Mouse (Mus musculus): Measurements from ENCODE around the gene Cldn2. TPM values are rescaled to one million over a fixed set of nuclear protein-coding genes. Genes with fewer than 3 reads are reported as not detected.
A peak's percentile ranks its signal among the peaks of the same experiment; 100 is the strongest.
"Not testable (repeated sequence)": the region's sequence is repeated elsewhere in the genome, so short reads cannot be mapped to it uniquely, and the experiment has no call there.

Cldn2 gene
- under 1 TPM in 1 of 4 experiments, not detected in 3; 0.08 TPM for total RNA-seq (2022)

DNA sequence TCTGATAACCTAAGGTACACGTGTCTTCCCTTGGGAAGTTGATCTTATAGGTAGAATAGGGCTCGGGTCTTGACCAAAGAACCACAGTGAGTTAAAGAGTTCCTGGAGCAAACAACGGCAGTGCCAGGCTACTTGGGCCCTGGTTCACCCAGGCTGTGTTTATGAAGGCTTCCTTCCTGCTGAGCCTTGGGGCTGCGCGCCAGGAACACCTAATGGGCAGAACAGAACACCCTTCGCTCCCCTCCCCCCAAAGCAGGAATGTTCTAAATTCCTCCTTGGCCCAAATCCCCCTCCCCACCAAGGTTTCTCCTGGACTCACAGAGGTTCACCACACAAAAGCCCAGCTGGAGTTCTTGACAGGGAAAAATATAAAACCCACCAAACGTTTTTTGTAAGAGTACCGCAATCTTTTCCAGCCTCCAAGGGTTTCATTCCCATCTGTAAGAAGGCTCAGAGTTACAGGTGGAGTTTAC, at the start of gene Cldn2:
TSS of gene Cldn2 (plus strand) at position 423 of the 473 bp plus-strand sequence.
- no peak for DNase-seq (ENCODE audit: low spot score in 2 of 2)

DNA sequence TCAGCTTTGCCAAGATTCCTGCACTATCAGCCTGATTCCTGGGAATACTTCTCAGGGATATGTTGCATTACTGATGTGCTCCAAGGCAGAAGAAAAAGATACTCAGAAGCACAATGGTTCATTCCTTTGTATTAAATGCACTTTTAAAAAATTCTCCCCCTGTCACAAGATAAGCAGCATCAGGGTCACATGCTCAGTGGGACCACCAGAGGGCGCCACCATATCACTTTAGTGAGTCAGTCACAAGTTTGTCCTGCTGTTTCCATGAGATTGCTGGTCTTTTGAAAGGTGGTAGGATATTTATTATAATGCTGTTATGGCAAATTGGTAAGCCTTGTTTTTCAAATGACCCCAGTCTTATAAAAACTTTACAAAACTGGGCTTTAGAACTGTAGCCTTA, 48.8 kb upstream of the Cldn2 start:
- DNase-seq (ENCODE audit: low spot score in 2 of 2): no peak

DNA sequence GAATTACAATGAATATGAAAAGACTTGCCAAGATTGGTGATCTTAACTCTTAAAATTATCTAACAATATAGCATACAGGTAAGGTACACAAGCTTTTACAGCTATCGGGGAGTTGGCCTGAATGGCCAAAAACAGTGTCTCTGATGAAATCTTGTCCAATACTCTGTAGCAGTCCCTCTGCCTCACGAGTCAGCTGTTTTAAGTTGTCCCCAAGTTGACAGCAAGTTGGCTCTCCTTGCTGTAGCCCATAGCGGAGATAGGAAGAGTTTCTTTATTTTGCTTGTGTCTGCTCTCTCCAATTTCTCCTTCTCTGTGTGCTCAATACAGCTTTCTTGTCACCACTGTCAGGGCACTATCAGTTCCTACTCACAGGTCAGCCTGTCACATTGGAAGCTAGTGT, 42.0 kb upstream of the Cldn2 start:
- DNase-seq (ENCODE audit: low spot score in 2 of 2): not testable (repeated sequence)

GRCm38 (mm10) chrX:139762546-139762945, 38.1 kb upstream of the Cldn2 start:
- DNase-seq (ENCODE audit: low spot score in 2 of 2): no peak

GRCm38 (mm10) chrX:139769975-139770637, 30.5 kb upstream of the Cldn2 start:
- DNase-seq (ENCODE audit: low spot score in 2 of 2): no peak

GRCm38 (mm10) chrX:139774309-139775083, 26.1 kb upstream of the Cldn2 start:
- DNase-seq (ENCODE audit: low spot score in 2 of 2): no peak

DNA sequence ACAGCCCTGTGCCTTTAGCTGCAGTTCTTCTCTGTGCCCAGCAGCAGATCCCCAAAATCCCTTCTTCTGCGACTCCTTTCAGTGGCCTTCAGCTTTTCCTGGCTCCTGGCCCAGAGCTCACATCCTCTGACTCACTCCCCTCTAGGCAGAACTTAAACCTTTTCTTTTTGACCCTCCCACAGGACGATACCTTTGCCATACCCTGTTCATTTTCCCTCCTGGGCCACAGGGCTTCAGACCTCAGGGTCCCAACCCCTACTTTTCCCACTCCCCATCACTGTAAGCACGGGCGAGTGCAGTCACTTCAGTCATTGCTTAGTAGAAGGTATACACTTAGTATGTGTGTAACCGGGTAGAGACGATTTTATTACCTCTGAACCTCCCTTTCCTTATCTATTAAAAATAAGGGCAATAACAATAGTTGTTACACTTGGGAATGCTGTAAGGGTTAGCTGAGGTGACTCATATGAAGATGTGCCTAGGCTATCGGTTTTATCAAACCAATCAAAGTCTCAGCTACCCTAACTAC, 25.5 kb upstream of the Cldn2 start:
- no peak for DNase-seq (ENCODE audit: low spot score in 2 of 2)

DNA sequence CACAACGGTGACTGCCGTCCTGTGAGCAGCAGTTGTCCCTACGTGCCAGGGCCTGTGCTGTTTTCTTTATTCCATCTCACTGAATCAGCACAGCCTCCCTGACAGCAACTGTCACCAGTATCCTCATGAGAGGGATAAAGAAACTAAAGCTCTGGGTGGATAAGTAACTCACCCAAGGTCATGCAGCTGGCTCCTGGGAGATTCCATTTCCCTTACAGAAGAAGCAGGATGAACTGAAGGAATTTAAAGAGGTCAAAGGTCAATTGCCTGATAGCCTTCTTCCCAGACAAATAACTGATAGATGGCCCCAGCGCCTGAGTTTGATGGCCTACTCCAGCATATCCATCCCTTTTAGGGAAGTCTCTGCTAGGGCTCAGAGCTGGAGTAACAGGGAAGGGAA, 23.3 kb upstream of the Cldn2 start:
- DNase-seq (ENCODE audit: low spot score in 2 of 2): no peak

- DNase-seq (ENCODE audit: low spot score in 2 of 2): no peak
Observed at GRCm38 (mm10) chrX:139778886-139779285, 21.7 kb upstream of the Cldn2 start.

DNA sequence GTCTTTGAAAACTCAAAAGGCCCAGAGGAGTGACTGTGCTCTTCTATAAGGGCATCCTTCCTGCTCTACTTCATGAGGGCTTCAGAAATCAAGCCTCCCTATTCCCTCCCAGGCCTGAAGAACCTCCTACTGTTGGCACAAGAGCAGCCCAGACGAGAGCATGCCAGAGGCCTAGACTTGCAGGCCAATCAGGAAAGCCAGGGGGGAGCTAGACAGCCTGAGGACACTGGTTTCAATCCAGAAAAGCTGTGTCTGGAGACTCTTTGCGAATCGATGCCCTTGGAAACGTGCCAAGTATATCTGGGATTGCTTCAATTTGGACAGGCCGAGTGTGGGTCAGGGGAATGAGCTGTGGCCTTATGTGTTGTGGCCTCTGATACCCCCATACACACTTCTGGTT, 21.2 kb upstream of the Cldn2 start:
- DNase-seq (ENCODE audit: low spot score in 2 of 2): no peak

DNA sequence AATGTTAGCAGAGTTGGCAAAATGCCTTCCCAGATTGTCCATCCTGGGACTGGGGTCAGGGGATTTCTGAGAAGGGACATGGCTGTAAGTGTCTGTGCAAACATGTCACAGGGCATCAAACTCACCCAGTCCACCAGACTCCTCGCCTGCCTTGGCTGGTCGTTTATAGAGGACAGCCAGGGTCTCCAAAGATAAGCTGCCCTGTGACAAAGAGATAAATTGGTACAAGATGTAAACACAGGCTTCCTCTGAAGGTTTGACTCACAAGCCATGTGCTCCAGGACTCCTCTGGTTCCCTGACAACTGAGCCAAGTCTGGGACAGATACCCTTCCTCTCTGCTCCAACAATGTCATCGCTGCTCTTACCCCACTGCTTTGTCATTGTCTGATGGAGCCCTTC, 19.6 kb upstream of the Cldn2 start:
- no peak for DNase-seq (ENCODE audit: low spot score in 2 of 2)

GRCm38 (mm10) chrX:139781563-139781962, 19.1 kb upstream of the Cldn2 start:
- no peak for DNase-seq (ENCODE audit: low spot score in 2 of 2)

DNA sequence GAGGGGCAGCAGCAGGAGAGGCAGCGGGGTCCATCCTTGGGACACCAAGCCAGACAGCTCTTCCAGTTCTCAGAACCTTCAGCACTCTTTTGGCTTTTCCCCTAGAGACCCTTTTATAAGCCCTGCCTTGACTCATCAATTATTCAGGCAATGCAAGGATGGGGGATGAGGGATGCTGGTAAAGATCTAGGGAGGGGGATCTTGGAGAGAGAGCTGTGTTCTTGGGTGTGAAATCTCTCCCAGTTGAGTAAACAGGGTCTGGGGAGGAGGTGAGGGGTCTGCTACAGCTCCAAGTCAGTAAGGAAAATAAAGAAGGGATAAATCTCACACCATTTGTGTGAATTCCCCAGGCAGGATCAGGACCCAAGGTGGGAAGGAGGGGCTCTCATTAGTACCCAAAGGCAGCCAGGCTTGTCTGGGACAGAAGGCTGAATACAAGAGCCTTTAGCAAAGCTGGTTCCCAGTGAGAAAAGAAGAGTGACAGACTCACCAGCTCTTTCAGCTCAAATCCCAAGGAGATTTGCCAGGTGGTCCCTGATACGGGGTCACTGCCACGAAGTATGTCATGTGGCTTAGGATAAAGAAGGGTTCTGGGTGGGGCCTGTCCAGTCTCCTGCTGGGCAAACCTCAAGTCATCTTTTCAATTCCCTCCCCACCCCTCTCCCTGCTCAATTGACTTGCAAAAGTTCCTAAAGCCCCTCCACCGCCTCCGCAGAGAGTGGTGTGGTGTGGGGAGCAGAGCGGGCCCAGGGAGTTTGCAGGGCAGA, 18.2 kb upstream of the Cldn2 start, which contains the start of gene Ripply1:
TSS of gene Ripply1 (minus strand) at position 76 of the 767 bp plus-strand sequence.
- DNase-seq (ENCODE audit: low spot score in 2 of 2): no peak

GRCm38 (mm10) chrX:139783045-139783422, 17.6 kb upstream of the Cldn2 start:
- peak; percentile 41 to 57 for DNase-seq (ENCODE audit: low spot score in 2 of 2)

DNA sequence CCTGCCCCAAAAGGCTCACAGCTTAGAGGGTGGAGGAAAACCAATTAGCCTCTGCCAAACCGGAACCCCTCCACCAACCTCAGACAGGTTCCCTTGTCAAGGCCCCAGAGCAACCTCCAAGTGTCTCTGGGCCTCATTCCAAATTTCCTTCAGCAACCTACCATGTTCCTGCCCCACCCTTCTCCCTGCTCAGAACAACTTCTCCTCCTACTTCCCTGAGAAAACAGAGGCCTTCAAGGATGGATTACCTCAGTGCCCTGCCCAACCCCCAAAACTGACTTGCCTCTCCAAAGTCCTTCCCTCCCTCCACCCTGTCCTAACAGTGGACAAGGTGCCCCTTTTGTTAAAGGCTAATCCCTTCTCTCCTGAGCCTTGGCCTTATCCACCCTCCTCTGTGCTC, 14.9 kb upstream of the Cldn2 start:
- DNase-seq (ENCODE audit: low spot score in 2 of 2): no peak

- DNase-seq (ENCODE audit: low spot score in 2 of 2): no peak
Observed at GRCm38 (mm10) chrX:139794072-139794845, 6.4 kb upstream of the Cldn2 start.

- no peak for DNase-seq (ENCODE audit: low spot score in 2 of 2)
Observed at GRCm38 (mm10) chrX:139796037-139796436, 4.6 kb upstream of the Cldn2 start.

DNA sequence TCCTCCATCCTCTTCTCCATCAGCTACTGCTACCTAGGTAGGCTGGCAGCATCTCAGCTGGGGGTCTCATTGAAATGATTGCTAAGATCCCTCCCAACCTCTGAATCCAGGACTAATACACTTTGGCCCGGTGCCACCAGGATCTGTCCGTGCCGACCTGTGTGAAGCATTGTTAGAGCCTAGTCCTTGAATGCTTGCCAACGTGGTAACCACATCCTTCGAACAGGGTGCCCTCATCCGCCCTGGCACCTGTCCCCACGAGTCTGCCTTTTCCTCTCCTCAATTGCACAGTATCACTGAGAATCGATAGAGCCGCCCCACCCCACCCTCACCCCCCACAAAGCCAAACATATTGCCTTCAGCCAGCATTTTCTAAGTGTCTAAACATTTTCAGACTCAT, 2.8 kb upstream of the Cldn2 start:
- no peak for DNase-seq (ENCODE audit: low spot score in 2 of 2)

- DNase-seq (ENCODE audit: low spot score in 2 of 2): no peak
Observed at GRCm38 (mm10) chrX:139799953-139800352, 675 bp upstream of the Cldn2 start.

GRCm38 (mm10) chrX:139803028-139803427, 2.4 kb downstream of the Cldn2 start:
- no peak for DNase-seq (ENCODE audit: low spot score in 2 of 2)

- DNase-seq (ENCODE audit: low spot score in 2 of 2): no peak
Observed at GRCm38 (mm10) chrX:139805918-139806317, 5.3 kb downstream of the Cldn2 start.

Data from gastrocnemius, adult 8-10 months (tissue).